Mouse (Mus musculus): Measurements from ENCODE around the gene Art3. TPM values are rescaled to one million over a fixed set of nuclear protein-coding genes. Genes with fewer than 3 reads are reported as not detected.

The Art3 gene
- polyA plus RNA-seq, 1 experiment from 2014 or later: 4.0 TPM

DNA sequence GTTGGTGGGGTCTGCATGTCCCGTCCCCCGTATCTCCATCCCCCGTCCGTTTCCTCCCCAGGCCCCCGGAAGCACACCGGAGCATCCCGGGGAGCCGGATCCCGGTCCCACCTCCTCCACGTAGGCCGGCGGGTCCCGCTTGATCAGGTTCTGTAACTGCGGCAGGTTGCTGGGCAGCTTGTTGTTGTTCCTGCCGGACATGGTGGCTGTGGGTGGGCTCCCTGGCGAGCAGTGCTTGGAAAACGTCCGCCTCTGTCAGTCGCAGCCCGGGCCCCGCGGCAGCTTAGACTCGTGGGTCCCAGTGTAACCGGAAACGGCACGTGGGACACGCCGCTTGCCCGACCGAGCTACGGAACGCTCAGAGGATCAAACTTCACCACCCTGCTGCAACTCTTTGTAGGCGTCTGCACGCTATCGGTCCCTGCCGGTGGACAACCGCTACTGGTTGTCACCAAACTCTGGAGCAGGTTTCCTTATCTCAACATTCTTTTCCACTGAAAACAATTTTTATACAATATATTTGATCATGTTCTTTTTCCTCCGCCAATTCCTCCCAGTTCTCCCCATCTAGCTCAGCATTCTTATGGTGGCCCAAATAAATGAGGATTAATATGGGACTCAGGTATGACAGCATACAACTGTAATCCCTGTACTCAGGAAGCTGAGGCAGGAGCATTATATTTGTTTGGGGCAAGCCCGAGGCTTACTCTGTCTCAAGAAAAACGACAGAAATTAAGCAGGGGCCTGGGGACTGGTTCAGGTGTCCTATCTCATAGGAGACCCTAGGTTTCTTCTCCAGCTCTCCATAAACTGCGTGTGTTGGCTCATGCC is 21.7 kb upstream of the Art3 start, which contains the start of gene Sdad1:
TSS of gene Sdad1 (minus strand) at position 799 of the 831 bp plus-strand sequence.
- peaks cover 5% of the 10 kb centered on the region for H3K36me3 ChIP-seq (ENCODE audit: control insufficient read depth, insufficient read depth, low read length)
- peak within 1 kb of the TSS; percentile 52 for H3K4me2 ChIP-seq (replicated peaks; ENCODE audit: low read depth, low read length)
- no peaks in the 10 kb centered on the region for H3K27me3 ChIP-seq (ENCODE audit: control insufficient read depth, insufficient read depth, low read length)
- H3K9ac ChIP-seq (replicated peaks; ENCODE audit: low read depth, low read length): peak within 1 kb of the TSS; percentile 59
- peak within 1 kb of the TSS; percentile 68 for H3K4me3 ChIP-seq (ENCODE audit: low read depth, low read length)
- WGBS: 3% methylated on average over 40 of the region's 41 CpGs
- peak; percentile 93 for ATAC-seq (ENCODE audit: insufficient number of reproducible peaks, insufficient read depth, low FRiP score, low read depth)
- H3K27ac ChIP-seq (ENCODE audit: low read length): peak within 1 kb of the TSS; percentile 52; the same call in 1 of the 2 replicates
- H3K4me1 ChIP-seq (ENCODE audit: control insufficient read depth, insufficient read depth, low read length): peaks cover 7% of the 10 kb centered on the region; the same call in 1 of the 2 replicates
- no peaks in the 10 kb centered on the region for H3K9me3 ChIP-seq (ENCODE audit: control insufficient read depth, low read depth, low read length)

DNA sequence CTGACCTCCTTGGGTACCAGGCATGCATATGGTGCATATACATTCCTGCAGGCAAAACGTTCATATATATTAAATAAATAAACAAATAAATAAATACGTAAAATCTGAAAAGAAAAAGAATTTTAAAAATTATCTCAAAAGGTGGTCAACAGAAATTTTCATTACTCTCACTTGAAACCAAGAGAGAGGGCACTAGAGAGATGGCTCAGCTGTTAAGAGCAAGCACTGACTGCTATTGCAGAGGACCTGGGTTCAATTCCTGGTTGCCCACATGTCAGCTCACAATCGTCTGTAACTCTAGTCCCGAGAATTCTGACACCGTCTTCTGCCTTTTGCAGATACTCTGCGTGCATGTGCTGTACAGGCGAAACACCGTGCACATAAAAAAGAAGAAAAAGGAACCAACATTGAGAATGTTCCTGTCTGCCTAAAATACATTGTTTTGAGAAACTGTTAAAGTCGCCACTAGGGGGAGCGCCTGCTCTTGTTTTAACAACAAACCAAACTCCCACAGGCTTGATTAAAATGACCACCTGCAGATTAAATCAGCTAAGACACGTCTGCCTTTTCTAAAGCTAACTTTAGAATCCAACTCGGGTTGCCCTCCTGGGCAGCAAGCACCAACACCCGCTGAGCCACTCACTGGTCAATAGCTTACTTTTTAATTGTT is 19.4 kb upstream of the Art3 start:
- Histone ChIP-seq H3K4me2 (replicated peaks; ENCODE audit: low read depth, low read length) (no peak overlapping the region), H3K9ac (replicated peaks; ENCODE audit: low read depth, low read length) (no peak overlapping the region), H3K27ac (ENCODE audit: low read length) (no peak overlapping the region), H3K4me3 (ENCODE audit: low read depth, low read length) (no peak overlapping the region), H3K36me3 (ENCODE audit: control insufficient read depth, insufficient read depth, low read length) (no peaks in the 10 kb centered on the region), H3K27me3 (ENCODE audit: control insufficient read depth, insufficient read depth, low read length) (no peaks in the 10 kb centered on the region), H3K4me1 (ENCODE audit: control insufficient read depth, insufficient read depth, low read length) (peaks cover 7% of the 10 kb centered on the region; the same call in 1 of the 2 replicates), H3K9me3 (ENCODE audit: control insufficient read depth, low read depth, low read length) (no peaks in the 10 kb centered on the region)
- no peak for ATAC-seq (ENCODE audit: insufficient number of reproducible peaks, insufficient read depth, low FRiP score, low read depth)
- WGBS: 13% methylated on average over 13 of the region's 13 CpGs

DNA sequence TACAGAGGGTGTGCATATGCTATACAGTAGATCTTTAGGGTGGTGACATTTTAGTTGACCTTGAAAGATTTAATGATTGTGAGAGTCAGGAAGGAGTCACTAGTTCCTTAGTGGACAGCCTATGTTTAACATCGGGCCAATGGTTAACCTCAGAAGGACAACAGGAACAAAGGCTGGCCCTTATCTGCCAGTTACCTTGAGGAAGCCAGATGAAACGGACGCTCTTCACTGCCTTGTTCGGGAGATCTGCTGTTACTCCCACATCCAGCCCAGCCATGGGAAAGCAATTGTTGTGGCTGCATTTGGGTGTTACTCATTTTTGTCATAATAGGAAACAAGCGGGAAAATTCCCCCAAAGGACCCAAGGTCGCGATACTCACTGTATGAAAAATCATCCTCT is 17.9 kb upstream of the Art3 start:
- Histone ChIP-seq H3K9ac (replicated peaks; ENCODE audit: low read depth, low read length) (no peak overlapping the region), H3K4me2 (replicated peaks; ENCODE audit: low read depth, low read length) (no peak overlapping the region), H3K9me3 (ENCODE audit: control insufficient read depth, low read depth, low read length) (no peaks in the 10 kb centered on the region), H3K27me3 (ENCODE audit: control insufficient read depth, insufficient read depth, low read length) (no peaks in the 10 kb centered on the region), H3K36me3 (ENCODE audit: control insufficient read depth, insufficient read depth, low read length) (no peaks in the 10 kb centered on the region), H3K4me1 (ENCODE audit: control insufficient read depth, insufficient read depth, low read length) (peaks cover 1% of the 10 kb centered on the region; the same call in 1 of the 2 replicates), H3K27ac (ENCODE audit: low read length) (no peak overlapping the region), H3K4me3 (ENCODE audit: low read depth, low read length) (no peak overlapping the region)
- no peak for ATAC-seq (ENCODE audit: insufficient number of reproducible peaks, insufficient read depth, low FRiP score, low read depth)
- WGBS: 57% methylated on average over 7 of the region's 7 CpGs

DNA sequence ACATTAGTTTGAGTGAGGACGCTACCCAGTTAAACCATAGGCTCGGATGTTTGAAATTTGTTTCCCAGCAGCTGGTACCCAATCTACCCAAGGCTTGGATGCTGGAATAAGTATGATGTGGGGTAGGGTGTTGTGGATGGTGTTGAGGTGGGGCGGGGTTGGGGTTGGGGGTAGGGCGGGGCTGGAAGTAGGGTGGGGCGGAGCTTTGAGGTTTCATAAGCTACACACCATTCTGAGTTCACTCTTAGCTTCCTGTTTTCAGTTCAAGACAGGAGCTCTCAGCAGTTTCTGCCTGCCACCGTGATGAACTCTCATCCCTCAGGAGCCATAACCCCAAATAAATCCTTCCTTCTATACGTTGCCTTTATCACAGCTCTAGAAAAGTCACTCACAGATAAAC is 13.5 kb upstream of the Art3 start:
- ATAC-seq (ENCODE audit: insufficient number of reproducible peaks, insufficient read depth, low FRiP score, low read depth): no peak
- no peak overlapping the region for H3K4me2 ChIP-seq (replicated peaks; ENCODE audit: low read depth, low read length)
- 73% methylated on average over 7 of the region's 7 CpGs for WGBS

DNA sequence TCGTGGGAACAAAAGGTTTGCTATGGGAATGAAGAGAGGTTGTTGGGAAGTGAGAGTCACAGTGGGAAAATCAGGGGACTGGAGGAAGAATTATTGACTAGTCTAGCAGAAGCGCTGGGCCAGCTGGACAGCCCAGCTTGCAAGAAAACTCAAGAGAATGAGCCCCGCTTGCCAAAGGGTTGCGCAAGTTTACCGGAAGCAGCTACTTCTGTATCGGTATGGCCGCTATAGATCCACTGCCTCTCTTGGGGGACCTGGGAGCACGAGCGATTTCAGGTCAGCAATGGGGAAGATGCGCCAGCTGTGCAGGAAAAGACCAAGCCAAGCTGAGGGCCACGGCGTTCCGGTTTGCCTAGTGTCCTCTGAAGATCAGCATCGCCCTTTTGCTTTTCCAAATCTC is 13.0 kb upstream of the Art3 start:
- H3K27ac ChIP-seq (ENCODE audit: low read length): no peak overlapping the region
- no peak for ATAC-seq (ENCODE audit: insufficient number of reproducible peaks, insufficient read depth, low FRiP score, low read depth)

More for the DNA sequence above, 13.5 kb upstream of the Art3 start:
- Histone ChIP-seq H3K36me3 (ENCODE audit: control insufficient read depth, insufficient read depth, low read length) (no peaks in the 10 kb centered on the region), H3K27ac (ENCODE audit: low read length) (no peak overlapping the region), H3K9ac (replicated peaks; ENCODE audit: low read depth, low read length) (no peak overlapping the region), H3K4me3 (ENCODE audit: low read depth, low read length) (no peak overlapping the region), H3K9me3 (ENCODE audit: control insufficient read depth, low read depth, low read length) (no peaks in the 10 kb centered on the region), H3K4me1 (ENCODE audit: control insufficient read depth, insufficient read depth, low read length) (no peaks in the 10 kb centered on the region), H3K27me3 (ENCODE audit: control insufficient read depth, insufficient read depth, low read length) (no peaks in the 10 kb centered on the region)

DNA sequence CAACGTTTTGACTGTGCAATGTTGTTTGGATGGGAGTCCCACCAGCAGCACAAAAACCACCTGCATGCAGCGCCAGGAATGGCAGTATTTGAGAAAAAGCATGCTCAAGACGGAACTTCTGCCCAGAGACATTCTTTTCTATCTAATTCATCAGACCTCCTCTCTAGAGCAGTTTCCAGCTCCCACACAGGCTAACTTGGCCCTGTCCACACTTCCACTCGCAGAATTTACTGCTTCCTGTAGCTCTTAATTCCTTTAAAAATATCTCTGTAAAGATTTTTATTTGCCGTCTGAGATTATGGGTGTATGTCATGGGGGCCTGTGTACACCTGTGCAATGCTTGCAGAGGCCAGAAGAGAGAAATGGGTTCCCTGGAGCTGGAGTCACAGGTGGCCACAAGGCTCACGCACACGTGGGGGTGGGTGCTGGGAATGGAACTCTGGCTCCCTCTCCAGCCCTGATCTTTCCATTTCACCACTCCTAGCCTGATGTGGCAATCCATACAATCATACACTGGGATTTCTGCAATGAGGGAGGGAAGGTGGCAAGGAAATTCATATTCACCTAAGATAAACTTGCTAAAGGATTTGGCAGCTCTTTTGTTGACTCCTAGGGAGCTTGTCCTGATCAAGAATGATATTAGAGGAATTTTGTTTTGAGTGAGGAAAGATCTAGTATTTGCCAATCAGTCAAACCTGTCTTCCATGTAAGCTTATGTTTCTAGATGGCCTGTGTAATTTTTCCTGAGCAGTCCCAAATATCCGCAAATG is 9.8 kb upstream of the Art3 start:
- WGBS: 46% methylated on average over 8 of the region's 8 CpGs
- H3K4me2 ChIP-seq (replicated peaks; ENCODE audit: low read depth, low read length): no peak overlapping the region

More for the DNA sequence above, 13.0 kb upstream of the Art3 start:
- Histone ChIP-seq H3K4me1 (ENCODE audit: control insufficient read depth, insufficient read depth, low read length) (no peaks in the 10 kb centered on the region), H3K36me3 (ENCODE audit: control insufficient read depth, insufficient read depth, low read length) (no peaks in the 10 kb centered on the region), H3K4me3 (ENCODE audit: low read depth, low read length) (no peak overlapping the region), H3K27me3 (ENCODE audit: control insufficient read depth, insufficient read depth, low read length) (no peaks in the 10 kb centered on the region), H3K4me2 (replicated peaks; ENCODE audit: low read depth, low read length) (no peak overlapping the region), H3K9me3 (ENCODE audit: control insufficient read depth, low read depth, low read length) (no peaks in the 10 kb centered on the region), H3K9ac (replicated peaks; ENCODE audit: low read depth, low read length) (no peak overlapping the region)
- WGBS: 87% methylated on average over 14 of the region's 14 CpGs

DNA sequence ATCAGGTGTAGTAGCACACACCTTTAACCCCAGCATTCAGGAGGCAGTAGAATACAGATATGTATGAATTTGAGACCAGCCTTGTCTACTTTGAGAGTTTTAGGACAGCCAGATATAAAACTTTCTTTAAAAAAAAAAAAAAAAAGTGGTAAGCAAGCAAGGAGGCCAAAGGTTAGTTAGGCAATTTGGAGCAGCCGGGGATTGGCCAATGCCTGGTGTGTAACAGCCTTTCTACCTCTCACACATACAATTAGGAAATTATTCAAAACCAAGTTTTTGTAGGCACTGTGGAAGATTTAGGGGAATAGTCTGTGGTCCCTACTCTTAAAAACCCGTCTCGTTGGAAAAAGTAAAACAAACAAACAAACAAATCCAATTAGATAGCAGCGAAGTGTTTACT is 9.0 kb upstream of the Art3 start:
- no peaks in the 10 kb centered on the region for H3K36me3 ChIP-seq (ENCODE audit: control insufficient read depth, insufficient read depth, low read length)
- ATAC-seq (ENCODE audit: insufficient number of reproducible peaks, insufficient read depth, low FRiP score, low read depth): no peak
- WGBS: 85% methylated on average over 4 of the region's 4 CpGs
- no peak overlapping the region for H3K9ac ChIP-seq (replicated peaks; ENCODE audit: low read depth, low read length)
- H3K4me1 ChIP-seq (ENCODE audit: control insufficient read depth, insufficient read depth, low read length): no peaks in the 10 kb centered on the region
- H3K27ac ChIP-seq (ENCODE audit: low read length): no peak overlapping the region
- no peak overlapping the region for H3K4me3 ChIP-seq (ENCODE audit: low read depth, low read length)
- H3K27me3 ChIP-seq (ENCODE audit: control insufficient read depth, insufficient read depth, low read length): no peaks in the 10 kb centered on the region
- no peak overlapping the region for H3K4me2 ChIP-seq (replicated peaks; ENCODE audit: low read depth, low read length)
- no peaks in the 10 kb centered on the region for H3K9me3 ChIP-seq (ENCODE audit: control insufficient read depth, low read depth, low read length)

More for the DNA sequence above, 9.8 kb upstream of the Art3 start:
- no peak for ATAC-seq (ENCODE audit: insufficient number of reproducible peaks, insufficient read depth, low FRiP score, low read depth)
- Histone ChIP-seq H3K27ac (ENCODE audit: low read length) (no peak overlapping the region), H3K9ac (replicated peaks; ENCODE audit: low read depth, low read length) (no peak overlapping the region), H3K36me3 (ENCODE audit: control insufficient read depth, insufficient read depth, low read length) (no peaks in the 10 kb centered on the region), H3K4me1 (ENCODE audit: control insufficient read depth, insufficient read depth, low read length) (no peaks in the 10 kb centered on the region), H3K9me3 (ENCODE audit: control insufficient read depth, low read depth, low read length) (no peaks in the 10 kb centered on the region), H3K4me3 (ENCODE audit: low read depth, low read length) (no peak overlapping the region), H3K27me3 (ENCODE audit: control insufficient read depth, insufficient read depth, low read length) (no peaks in the 10 kb centered on the region)

DNA sequence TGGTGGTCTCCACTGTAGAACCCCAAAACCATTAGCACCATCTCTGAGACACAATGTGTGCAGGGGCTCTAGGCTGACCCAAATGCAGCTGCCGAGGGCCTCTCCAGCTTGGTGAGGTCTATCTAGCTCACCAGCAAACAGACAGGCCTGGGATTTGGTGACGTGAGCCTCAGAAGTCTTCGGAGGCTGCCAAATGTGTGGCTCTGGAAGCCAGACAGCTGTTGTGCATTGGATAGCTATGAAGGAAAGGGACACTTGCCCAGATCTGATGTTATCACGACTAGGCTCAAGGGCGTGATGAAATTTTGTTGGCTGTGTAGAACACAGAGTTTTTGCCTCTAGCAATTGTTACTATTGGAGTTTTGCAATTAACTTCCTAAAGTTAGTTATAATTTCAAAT is 8.4 kb upstream of the Art3 start:
- no peaks in the 10 kb centered on the region for H3K4me1 ChIP-seq (ENCODE audit: control insufficient read depth, insufficient read depth, low read length)
- H3K4me3 ChIP-seq (ENCODE audit: low read depth, low read length): no peak overlapping the region
- WGBS: 66% methylated on average over 5 of the region's 5 CpGs
- H3K27ac ChIP-seq (ENCODE audit: low read length): no peak overlapping the region
- H3K9me3 ChIP-seq (ENCODE audit: control insufficient read depth, low read depth, low read length): no peaks in the 10 kb centered on the region
- H3K4me2 ChIP-seq (replicated peaks; ENCODE audit: low read depth, low read length): no peak overlapping the region
- ATAC-seq (ENCODE audit: insufficient number of reproducible peaks, insufficient read depth, low FRiP score, low read depth): peak; percentile 23; the same call in 1 of the 2 replicates
- H3K27me3 ChIP-seq (ENCODE audit: control insufficient read depth, insufficient read depth, low read length): no peaks in the 10 kb centered on the region
- H3K9ac ChIP-seq (replicated peaks; ENCODE audit: low read depth, low read length): no peak overlapping the region
- no peaks in the 10 kb centered on the region for H3K36me3 ChIP-seq (ENCODE audit: control insufficient read depth, insufficient read depth, low read length)
